Mouse (Mus musculus) layer of hippocampus, adult 18-20 months (tissue): ENCODE measurements around the gene Olfr1442. TPM values are rescaled to one million over a fixed set of nuclear protein-coding genes. Genes with fewer than 3 reads are reported as not detected.

Experiments used
- total RNA-seq, 2 experiments: library from RNA; stranded (reverse); gene quantifications; 2 replicates each; pipeline ENCODE4 v1.2.3; 2021

Gene Olfr1442
- total RNA-seq, 2 experiments from 2014 or later: not detected

Other genes with a start within 250 kb of the Olfr1442 start
- not detected for gene Pfpl, start 242.5 kb upstream of the Olfr1442 start, total RNA-seq
- 1 to 10 TPM; 7.8 to 9.4 TPM for gene Mpeg1, start 209.7 kb upstream of the Olfr1442 start, total RNA-seq
- gene Dtx4, start 169.0 kb upstream of the Olfr1442 start, total RNA-seq: 10 to 100 TPM; 34.6 to 35.6 TPM
- 1 to 10 TPM in 1 of 2 experiments, under 1 TPM in 1; 0.91 to 1.7 TPM for gene Fam111a, start 124.7 kb upstream of the Olfr1442 start, total RNA-seq
- not detected for gene Gm4952, start 70.5 kb upstream of the Olfr1442 start, total RNA-seq
- under 1 TPM; 0.20 to 0.36 TPM for gene Glyat, start 37.1 kb upstream of the Olfr1442 start, total RNA-seq
- not detected for gene Olfr1443, start 7.7 kb downstream of the Olfr1442 start, total RNA-seq
- not detected for gene Keg1, start 25.3 kb downstream of the Olfr1442 start, total RNA-seq
- 1 to 10 TPM; 2.7 to 3.1 TPM for gene Cntf, start 95.2 kb downstream of the Olfr1442 start, total RNA-seq
- gene Zfp91, start 125.7 kb downstream of the Olfr1442 start, total RNA-seq: 10 to 100 TPM; 84.6 to 90.8 TPM
- 1 to 10 TPM; 1.0 to 1.9 TPM for gene Lpxn, start 125.8 kb downstream of the Olfr1442 start, total RNA-seq
- not detected for gene Gm5244, start 176.2 kb downstream of the Olfr1442 start, total RNA-seq
- not detected for gene Olfr1444, start 186.8 kb downstream of the Olfr1442 start, total RNA-seq
- gene Olfr1445, start 213.4 kb downstream of the Olfr1442 start, total RNA-seq: not detected
- not detected for gene Olfr1446, start 223.1 kb downstream of the Olfr1442 start, total RNA-seq
- not detected for gene Olfr1447, start 233.3 kb downstream of the Olfr1442 start, total RNA-seq